Mouse (Mus musculus) midbrain, embryonic 14.5 days (tissue): Measurements from ENCODE around the gene Spcs1. TPM values are rescaled to one million over a fixed set of nuclear protein-coding genes. Genes with fewer than 3 reads are reported as not detected.
A peak's percentile ranks its signal among the peaks of the same experiment; 100 is the strongest.

Experiments
- ATAC-seq: fragments of 200-750 bp; cut with Nextera tagmentation; 2 replicates; pipeline ENCODE4 v1.8.0; 2017; ENCODE audit warnings: moderate number of reproducible peaks, moderate library complexity; ENCODE audit not compliant: low FRiP score, low TSS enrichment
- DNase-seq: peaks from one replicate; pipeline ENCODE4 v3.0.0-alpha.2; 2015
- H3K27ac ChIP-seq: fragments of 300-500 bp; sonication (generic); replicated peaks from 2 replicates; pipeline ENCODE4 v1.5.1; 2014; ENCODE audit warnings: mild to moderate bottlenecking, low read depth, low read length, moderate library complexity
- H3K27me3 ChIP-seq: fragments of 300-500 bp; sonication (generic); 2 replicates; pipeline ENCODE4 v1.6.1; 2014; ENCODE audit warnings: low read length, control low read depth, mixed read lengths; ENCODE audit not compliant: control insufficient read depth, insufficient read depth
- H3K36me3 ChIP-seq: fragments of 300-500 bp; sonication (generic); 2 replicates; pipeline ENCODE4 v1.6.1; 2014; ENCODE audit warnings: low read length, control low read depth; ENCODE audit not compliant: control insufficient read depth, insufficient read depth
- H3K4me1 ChIP-seq: fragments of 300-500 bp; sonication (generic); 2 replicates; pipeline ENCODE4 v1.6.1; 2014; ENCODE audit warnings: mild to moderate bottlenecking, antibody characterized with exemption, low read length, control low read depth; ENCODE audit not compliant: control insufficient read depth, insufficient read depth
- H3K4me2 ChIP-seq: fragments of 300-500 bp; sonication (generic); 2 replicates; pipeline ENCODE4 v1.6.1; 2014; ENCODE audit warnings: mild to moderate bottlenecking, low read length, moderate library complexity
- H3K4me3 ChIP-seq: fragments of 300-500 bp; sonication (generic); replicated peaks from 2 replicates; pipeline ENCODE4 v1.5.1; 2014; ENCODE audit warnings: low read depth, low read length
- H3K9ac ChIP-seq: fragments of 300-500 bp; sonication (generic); replicated peaks from 2 replicates; pipeline ENCODE4 v1.6.1; 2014; ENCODE audit warnings: mild to moderate bottlenecking, low read length, moderate library complexity
- H3K9me3 ChIP-seq: fragments of 300-500 bp; sonication (generic); 2 replicates; pipeline ENCODE4 v1.6.1; 2016; ENCODE audit warnings: low read length, control low read depth, mixed read lengths; ENCODE audit not compliant: control insufficient read depth
- WGBS: fragments of 180-500 bp; shearing (Covaris S2); extraction: QIAGEN DNeasy Blood & Tissue Kit; methylation state at CpG from one replicate; pipeline ENCODE4 v1.1.7; 2014; 5-methylcytosine and 5-hydroxymethylcytosine counted together
- polyA plus RNA-seq: library from polyadenylated mRNA; unstranded; fragments of >200 nt; fragmentation: Nextera tagmentation; extraction: Ambion mirVana; gene quantifications from 2 replicates; pipeline ENCODE4 v1.2.1, GENCODE M21; 2014

The Spcs1 gene
- 287 and 317 TPM in 2 replicates for polyA plus RNA-seq

DNA sequence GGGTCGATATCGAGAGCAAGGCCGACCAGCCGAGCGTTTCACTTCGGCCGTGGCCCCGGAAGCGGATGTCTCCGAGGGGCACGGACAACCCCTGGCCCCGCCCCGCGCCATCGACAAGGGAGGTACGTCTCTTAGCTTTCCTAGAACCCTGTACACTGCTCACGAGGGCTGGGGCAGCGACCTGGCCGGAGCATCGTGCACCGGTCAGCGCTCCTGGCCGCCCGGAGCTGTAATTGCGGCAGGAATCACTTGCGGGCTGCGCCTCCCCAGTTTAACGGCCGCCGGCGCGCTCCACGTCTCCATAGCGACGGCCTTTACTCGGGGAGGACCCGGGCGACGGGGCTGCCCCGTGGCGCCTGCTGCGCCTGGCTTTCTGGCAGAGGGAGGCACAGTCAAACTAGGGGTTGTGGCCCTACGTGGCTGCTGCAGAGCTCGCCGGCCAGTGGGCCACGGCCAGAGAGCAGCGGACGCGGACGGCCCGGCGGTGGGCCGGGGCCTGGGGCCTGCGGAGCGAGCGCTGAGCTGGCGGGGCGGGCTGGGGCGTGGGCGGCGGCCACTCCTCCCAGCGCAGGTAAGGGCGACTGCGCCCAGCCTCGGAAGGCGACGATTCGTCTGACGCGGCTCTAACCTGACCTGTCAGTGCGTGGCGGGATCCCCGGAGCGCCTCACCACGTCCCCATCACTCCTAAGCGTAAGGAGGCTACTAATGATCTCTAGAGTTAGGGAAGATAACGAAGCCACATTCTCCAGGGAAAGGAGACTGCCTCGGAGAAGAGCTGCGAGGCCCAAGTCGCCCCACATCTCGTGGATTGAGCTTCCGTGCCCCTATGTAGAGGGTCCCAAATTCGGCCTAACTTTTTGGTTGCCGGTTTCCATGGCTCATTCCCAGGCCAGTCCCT, at the start of gene Spcs1, which contains the start of gene Glt8d1:
Gene Spcs1 (minus strand): TSS at position 366 of the 899 bp plus-strand sequence.
Gene Glt8d1 (plus strand): TSS at position 94 of the 899 bp plus-strand sequence.
- peaks cover 8% of the 10 kb centered on the region for H3K4me1 ChIP-seq
- H3K27ac ChIP-seq: peak within 1 kb of the TSS; percentile 93
- ATAC-seq (peak; percentile 94), DNase-seq (peak; percentile 90)
- peak within 1 kb of the TSS; percentile 95 for H3K4me3 ChIP-seq
- WGBS: under 1% methylated on average over 82 of the region's 84 CpGs
- H3K36me3 ChIP-seq: peaks cover 18% of the 10 kb centered on the region
- H3K4me2 ChIP-seq: peak within 1 kb of the TSS; percentile 78
- peak within 1 kb of the TSS; percentile 88 for H3K9ac ChIP-seq
- no peaks in the 10 kb centered on the region for H3K9me3 ChIP-seq
- no peaks in the 10 kb centered on the region for H3K27me3 ChIP-seq

DNA sequence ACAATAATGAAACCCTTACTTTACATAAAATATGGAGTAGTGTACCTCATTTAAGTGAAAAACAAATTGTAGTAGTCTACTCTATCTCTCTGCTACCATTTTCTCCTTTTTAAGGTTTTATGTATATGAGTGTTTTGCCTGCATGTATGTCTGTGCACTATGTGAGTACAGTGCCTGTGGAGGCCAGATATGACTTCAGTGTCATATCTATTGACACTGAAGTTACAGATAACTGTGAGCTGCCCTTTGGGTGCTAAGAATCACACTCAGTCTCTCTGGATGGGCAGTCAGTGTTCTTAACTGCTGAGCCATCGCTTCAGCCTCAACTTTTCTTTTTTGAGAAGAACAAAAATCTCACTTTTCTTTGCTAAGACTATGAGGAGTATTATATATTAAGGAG, 44.3 kb upstream of the Spcs1 start:
- no peak for DNase-seq
- H3K36me3 ChIP-seq: peaks cover 78% of the 10 kb centered on the region
- H3K9me3 ChIP-seq: no peaks in the 10 kb centered on the region
- no peak overlapping the region for H3K9ac ChIP-seq
- no peak overlapping the region for H3K4me3 ChIP-seq
- no peak overlapping the region for H3K4me2 ChIP-seq
- no peak for ATAC-seq
- H3K27me3 ChIP-seq: no peaks in the 10 kb centered on the region
- H3K4me1 ChIP-seq: no peaks in the 10 kb centered on the region
- 100% methylated on average over 1 of the region's 1 CpGs for WGBS
- H3K27ac ChIP-seq: no peak overlapping the region

DNA sequence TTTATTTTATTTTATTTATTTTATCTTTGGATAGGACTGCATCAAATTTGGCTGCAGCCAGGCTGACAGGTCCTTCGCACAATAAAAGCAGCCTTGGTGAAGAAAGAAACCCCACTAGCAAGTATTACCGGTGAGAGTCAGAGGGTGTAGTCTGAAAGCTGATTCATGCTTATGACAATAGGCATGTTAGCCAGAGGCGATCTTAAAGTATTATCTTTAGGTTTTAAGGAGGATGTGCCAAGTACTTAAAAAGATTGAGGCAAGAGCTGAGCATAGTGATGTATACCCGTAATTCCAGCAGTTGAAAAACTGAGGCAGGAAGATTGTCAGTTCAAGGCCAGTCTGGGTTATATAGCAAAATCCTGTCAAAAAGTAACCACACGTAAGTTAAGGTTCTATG, 43.8 kb upstream of the Spcs1 start:
- no peak for DNase-seq
- Histone ChIP-seq H3K4me2 (no peak overlapping the region), H3K9ac (no peak overlapping the region), H3K36me3 (peaks cover 73% of the 10 kb centered on the region), H3K4me3 (no peak overlapping the region), H3K27ac (no peak overlapping the region), H3K9me3 (no peaks in the 10 kb centered on the region), H3K4me1 (no peaks in the 10 kb centered on the region), H3K27me3 (no peaks in the 10 kb centered on the region)
- no peak for ATAC-seq
- 95% methylated on average over 5 of the region's 5 CpGs for WGBS

DNA sequence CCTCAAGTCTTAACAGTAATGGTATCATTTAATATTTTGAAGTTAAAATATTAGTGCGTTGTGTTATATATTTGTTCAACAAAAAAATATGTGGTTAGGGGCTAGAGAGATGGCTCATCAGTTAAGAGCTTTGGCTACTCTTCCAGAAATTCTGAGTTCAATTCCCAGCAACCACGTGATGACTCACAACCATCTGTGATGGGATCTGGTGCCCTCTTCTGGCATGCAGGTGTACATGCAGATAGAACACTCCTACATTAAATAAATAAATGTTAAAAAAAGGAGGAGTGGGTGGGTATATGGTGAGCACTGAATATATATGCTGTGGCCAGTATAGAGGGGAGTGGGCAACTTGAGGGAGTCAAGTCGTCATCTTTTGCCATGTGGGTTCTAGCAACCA, 24.3 kb upstream of the Spcs1 start:
- peaks cover 75% of the 10 kb centered on the region for H3K36me3 ChIP-seq

DNA sequence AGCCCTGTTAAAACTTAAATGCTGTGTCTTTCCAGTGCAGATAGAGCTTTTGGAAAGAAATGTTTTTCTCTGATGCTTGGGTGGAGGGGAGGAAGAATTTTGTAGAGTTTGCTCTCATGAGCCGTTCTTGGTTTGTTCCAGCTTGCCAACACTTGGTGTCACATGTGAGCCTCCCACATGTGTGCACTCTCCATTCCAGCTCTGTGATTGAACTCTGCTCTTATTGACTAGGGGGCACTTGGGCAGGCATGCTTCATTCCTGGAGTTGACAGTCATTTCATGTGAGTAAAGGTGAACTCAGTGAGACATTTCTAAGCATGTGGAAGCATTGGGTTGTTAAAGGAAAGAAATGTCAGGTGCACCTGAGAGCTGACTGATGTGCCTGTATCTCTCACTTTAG, 21.1 kb upstream of the Spcs1 start:
- Histone ChIP-seq H3K4me2 (no peak overlapping the region), H3K9me3 (no peaks in the 10 kb centered on the region), H3K27me3 (no peaks in the 10 kb centered on the region), H3K4me3 (no peak overlapping the region), H3K4me1 (peaks cover 17% of the 10 kb centered on the region), H3K27ac (no peak overlapping the region), H3K9ac (no peak overlapping the region), H3K36me3 (peaks cover 48% of the 10 kb centered on the region)
- WGBS: 56% methylated on average over 1 of the region's 1 CpGs
- no peak for DNase-seq
- ATAC-seq: no peak

More for the DNA sequence above, 24.3 kb upstream of the Spcs1 start:
- Histone ChIP-seq H3K27me3 (no peaks in the 10 kb centered on the region), H3K27ac (no peak overlapping the region), H3K4me2 (no peak overlapping the region), H3K9ac (no peak overlapping the region), H3K4me3 (no peak overlapping the region), H3K4me1 (0 out of 2 replicates have a peak, but pooled peaks cover under 1% of the 10 kb centered on the region), H3K9me3 (no peaks in the 10 kb centered on the region)
- peak; percentile 4 for DNase-seq
- ATAC-seq: no peak
- 76% methylated on average over 3 of the region's 3 CpGs for WGBS

DNA sequence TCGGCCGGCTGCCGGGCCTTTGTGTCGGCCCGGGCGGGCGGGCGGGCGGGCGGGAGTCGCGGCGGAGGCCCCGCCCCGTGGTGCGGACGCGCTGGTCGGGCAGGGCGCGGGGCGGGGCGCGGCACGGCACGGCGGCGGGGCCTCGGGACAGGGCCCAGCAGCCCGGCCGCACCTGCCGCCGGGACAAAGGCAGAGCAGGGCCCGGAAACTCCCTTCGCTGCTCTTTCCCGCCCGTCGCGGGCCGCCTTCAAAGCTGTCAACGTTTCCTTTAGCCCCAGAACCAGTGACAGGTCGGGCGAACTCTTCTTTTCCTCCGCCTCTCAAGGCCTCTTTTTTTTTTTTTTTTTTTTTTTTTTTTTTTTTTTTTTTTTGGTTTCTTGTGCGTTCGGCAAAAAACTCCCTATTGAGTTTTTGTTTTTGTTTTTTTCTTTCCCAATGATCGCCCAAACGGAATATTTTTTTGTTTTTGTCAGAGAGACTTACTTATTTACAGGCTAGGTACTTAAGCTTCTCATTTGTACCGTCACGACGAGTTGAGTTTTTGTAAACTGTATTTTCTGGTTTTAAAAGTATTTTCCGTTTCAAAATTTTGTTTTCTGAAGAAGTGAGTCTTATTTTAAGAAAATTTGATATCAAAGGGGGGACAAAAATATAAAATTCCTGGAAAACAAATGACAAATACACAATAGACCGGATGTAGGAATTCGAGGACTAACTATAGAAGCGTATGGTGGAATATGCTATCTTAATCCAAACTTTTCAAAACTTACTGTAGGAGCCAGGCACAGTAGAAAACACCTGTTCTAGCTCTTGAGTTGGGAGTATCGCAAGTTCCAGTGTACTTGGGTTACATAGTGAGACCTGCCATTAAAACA, 18.1 kb upstream of the Spcs1 start:
- ATAC-seq: peak; percentile 94
- peaks cover 46% of the 10 kb centered on the region for H3K36me3 ChIP-seq

DNA sequence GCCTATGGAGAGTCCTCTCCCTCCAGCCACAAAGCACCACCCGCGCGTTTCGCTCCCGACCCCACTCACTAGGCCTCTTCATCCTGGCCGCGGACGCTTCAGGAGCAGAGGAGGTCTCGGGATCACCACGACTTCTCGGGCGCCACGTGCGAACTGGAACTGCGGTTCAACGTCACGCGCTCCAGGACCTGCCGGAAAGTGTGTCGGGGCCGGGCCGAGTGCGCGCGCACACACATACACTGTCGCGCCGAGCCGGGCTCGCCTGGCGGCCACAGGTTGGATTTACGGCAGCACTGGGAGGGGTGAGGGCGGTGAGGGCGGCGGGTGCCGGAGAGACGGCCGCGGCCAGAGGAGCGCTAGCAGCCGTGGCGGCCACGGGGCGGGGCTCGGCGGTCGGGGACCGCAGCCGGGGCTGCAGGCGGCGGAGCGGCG, 17.4 kb upstream of the Spcs1 start, which contains the start of the genes Pbrm1 and Gnl3:
Gene Pbrm1 (plus strand): TSS at position 279 of the 432 bp plus-strand sequence.
Gene Gnl3 (minus strand): TSS at position 293 of the 432 bp plus-strand sequence.
- Histone ChIP-seq H3K27me3 (no peaks in the 10 kb centered on the region), H3K4me2 (peak within 1 kb of the TSS; percentile 82), H3K9ac (peak within 1 kb of the TSS; percentile 92), H3K27ac (peak within 1 kb of the TSS; percentile 99), H3K4me1 (peaks cover 18% of the 10 kb centered on the region), H3K4me3 (peak within 1 kb of the TSS; percentile 72), H3K36me3 (peaks cover 47% of the 10 kb centered on the region), H3K9me3 (no peaks in the 10 kb centered on the region)
- under 1% methylated on average over 52 of the region's 53 CpGs for WGBS
- peak; percentile 94 for ATAC-seq
- peak; percentile 98 for DNase-seq

More for the DNA sequence above, 18.1 kb upstream of the Spcs1 start:
- Histone ChIP-seq H3K4me1 (peaks cover 18% of the 10 kb centered on the region), H3K27me3 (no peaks in the 10 kb centered on the region), H3K9ac (peak overlapping the region; percentile 92), H3K4me3 (peak overlapping the region; percentile 72), H3K9me3 (no peaks in the 10 kb centered on the region), H3K27ac (peak overlapping the region; percentile 99), H3K4me2 (peak overlapping the region; percentile 82)
- DNase-seq: peak; percentile 89
- WGBS: 5% methylated on average over 51 of the region's 56 CpGs

DNA sequence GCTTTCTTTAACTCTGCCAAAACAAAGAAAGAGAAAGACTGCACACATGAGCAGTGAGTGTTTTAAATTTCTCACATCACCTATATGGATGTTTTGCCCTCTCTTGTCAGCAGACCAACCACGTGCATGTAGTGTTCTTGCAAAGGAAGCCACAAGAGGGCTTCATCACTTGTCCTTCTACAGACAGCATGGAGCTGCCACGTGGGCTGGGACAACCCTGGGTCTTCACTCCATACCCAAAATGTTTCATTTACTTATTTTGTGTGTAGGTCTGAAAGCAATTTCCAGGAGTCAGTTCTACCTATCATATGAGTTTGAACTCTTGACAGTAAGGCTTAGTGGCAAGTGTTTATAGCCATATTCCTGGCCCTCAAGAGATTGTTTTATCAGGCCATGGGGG, 16.4 kb upstream of the Spcs1 start:
- no peak for ATAC-seq
- no peak overlapping the region for H3K27ac ChIP-seq
- H3K36me3 ChIP-seq: peaks cover 48% of the 10 kb centered on the region
- peak overlapping the region; percentile 92; the same call in 1 of the 2 replicates for H3K9ac ChIP-seq
- H3K9me3 ChIP-seq: no peaks in the 10 kb centered on the region
- H3K27me3 ChIP-seq: no peaks in the 10 kb centered on the region
- H3K4me3 ChIP-seq: peak overlapping the region; percentile 72
- H3K4me1 ChIP-seq: peaks cover 18% of the 10 kb centered on the region
- peak overlapping the region; percentile 82 for H3K4me2 ChIP-seq
- 0% methylated on average over 2 of the region's 2 CpGs for WGBS
- peak; percentile 8 for DNase-seq
